Comparison of ENCODE assay signal across 8 mouse cellular contexts in the genomic region with DNA sequence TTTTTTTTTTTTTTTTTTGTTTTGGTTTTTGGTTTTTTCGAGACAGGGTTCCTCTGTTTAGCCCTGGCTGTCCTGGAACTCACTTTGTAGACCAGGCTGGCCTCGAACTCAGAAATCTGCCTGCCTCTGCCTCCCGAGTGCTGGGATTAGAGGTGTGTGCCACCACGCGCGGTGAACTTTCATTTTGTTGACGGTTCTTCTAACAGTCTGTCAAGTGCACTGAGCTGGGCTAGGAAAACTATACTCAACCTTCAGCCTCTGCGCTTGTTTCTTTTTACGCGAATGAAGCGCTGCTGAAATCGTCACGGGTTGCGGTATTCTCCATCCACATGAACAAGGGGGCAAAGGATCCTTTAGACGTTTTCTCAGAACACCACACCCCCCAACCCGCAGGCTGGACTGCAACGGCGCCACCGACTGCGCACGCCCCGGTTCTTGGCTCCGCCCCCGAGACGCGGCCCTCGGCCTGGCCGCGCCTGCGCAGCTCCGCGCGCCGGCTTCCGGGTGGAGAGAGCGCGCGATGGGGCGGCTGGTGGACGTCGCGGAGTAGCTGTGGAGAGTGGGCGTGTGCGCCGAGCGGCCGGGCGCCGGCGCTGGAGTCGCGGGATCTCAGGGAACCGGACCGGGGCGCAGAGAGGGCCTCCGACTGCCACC. TPM values are rescaled to one million over a fixed set of nuclear protein-coding genes. Genes with fewer than 3 reads are reported as not detected.
DNase-seq lines count a peak whose midpoint lies in the region; ATAC-seq and TF ChIP-seq lines count a peak whose summit lies in the region.

Gene Kctd13, plus strand, starts transcription at position 496 of the 654 bp plus-strand sequence.

- WGBS in forebrain, embryonic 13.5 days = 4% methylated on average over 56 of the region's 56 CpGs
- 2% methylated on average over 56 of the region's 56 CpGs for WGBS in large intestine, adult 2 months
- 2% methylated on average over 56 of the region's 56 CpGs for WGBS in lung, adult 2 months

- TF ChIP-seq POLR2A in ES-Bruce4 (IDR thresholded peaks at IDR 0.05; ENCODE audit: insufficient read depth, low read length) = peak; percentile 51
- TF ChIP-seq POLR2A in lung, adult 2 months (IDR thresholded peaks at IDR 0.05; ENCODE audit: borderline replicate concordance, extremely low read depth, low read depth, low read length) = peak; percentile 60; the same call in 1 of the 2 replicates

- H3K9ac ChIP-seq in ES-Bruce4 (ENCODE audit: low read depth, poor library complexity, severe bottlenecking) = peak within 1 kb of the TSS; percentile 77
- H3K9ac ChIP-seq in forebrain, embryonic 13.5 days = peak within 1 kb of the TSS; percentile 89

- peaks cover 14% of the 10 kb centered on the region for H3K36me3 ChIP-seq in ES-Bruce4 (ENCODE audit: control insufficient read depth, insufficient read depth, low read length, poor library complexity, severe bottlenecking)
- peaks cover 28% of the 10 kb centered on the region for H3K36me3 ChIP-seq in forebrain, embryonic 13.5 days (ENCODE audit: poor library complexity, severe bottlenecking)

- peaks cover 2% of the 10 kb centered on the region for H3K4me1 ChIP-seq in ES-Bruce4 (ENCODE audit: control insufficient read depth, insufficient read depth, low read length)
- H3K4me1 ChIP-seq in forebrain, embryonic 13.5 days = peaks cover 19% of the 10 kb centered on the region
- H3K4me1 ChIP-seq in lung, adult 2 months (ENCODE audit: control insufficient read depth, insufficient read depth, low read length) = peaks cover 2% of the 10 kb centered on the region; the same call in 1 of the 2 replicates

- TF ChIP-seq EP300 in ES-Bruce4 (IDR thresholded peaks at IDR 0.05; ENCODE audit: insufficient read depth, low read depth, low read length) = no peak

- intact Hi-C loops in heart, postnatal 10 days (cut with DNase I) = loop anchor here (5.0 kb wide), 1 partner anchor 41 kb away; no protein-coding TSS in a partner anchor

- DNase-seq in c-Kit-positive CD71-positive TER-119-positive erythroid progenitor cells, embryonic 14.5 days (ENCODE audit: low spot score) = peak; percentile 86
- peak; percentile 95 to 96 for DNase-seq in heart, postnatal 10 days
- DNase-seq in large intestine, adult 2 months (ENCODE audit: low read depth, low spot score) = peak; percentile 81
- DNase-seq in lung, adult 2 months = peak; percentile 92
- peak; percentile 86 for DNase-seq in thymus, adult 18-20 months

- H3K27ac ChIP-seq in ES-Bruce4 (ENCODE audit: insufficient read depth, low read length) = no peak within 1 kb of the TSS
- peak within 1 kb of the TSS; percentile 78 for H3K27ac ChIP-seq in forebrain, embryonic 13.5 days

- TF ChIP-seq CTCF in ES-Bruce4 (IDR thresholded peaks at IDR 0.05; ENCODE audit: low read depth, low read length) = no peak
- TF ChIP-seq CTCF in lung, adult 2 months (IDR thresholded peaks at IDR 0.05; ENCODE audit: insufficient read depth, low read length) = no peak

- H3K4me3 ChIP-seq in ES-Bruce4 (ENCODE audit: low read depth, low read length) = peak within 1 kb of the TSS; percentile 91
- H3K4me3 ChIP-seq in forebrain, embryonic 13.5 days = peak within 1 kb of the TSS; percentile 92
- peak within 1 kb of the TSS; percentile 89 for H3K4me3 ChIP-seq in lung, adult 2 months (replicated peaks; ENCODE audit: extremely low read depth, low read depth, low read length)

- H3K9me3 ChIP-seq in ES-Bruce4 (replicated peaks; ENCODE audit: control insufficient read depth, insufficient read depth, low read length, poor library complexity, severe bottlenecking) = no peaks in the 10 kb centered on the region
- H3K9me3 ChIP-seq in forebrain, embryonic 13.5 days (replicated peaks) = no peaks in the 10 kb centered on the region

- ATAC-seq in forebrain, embryonic 13.5 days = peak; percentile 97
- peak; percentile 80 for ATAC-seq in neutrophil, adult 5-6 weeks (ENCODE audit: extremely low read depth, insufficient number of reproducible peaks, low FRiP score, poor library complexity, severe bottlenecking)

- no peaks in the 10 kb centered on the region for H3K27me3 ChIP-seq in ES-Bruce4 (ENCODE audit: control insufficient read depth, insufficient read depth, low read length, poor library complexity, severe bottlenecking)
- no peaks in the 10 kb centered on the region for H3K27me3 ChIP-seq in forebrain, embryonic 13.5 days

- peak within 1 kb of the TSS; percentile 86 for H3K4me2 ChIP-seq in forebrain, embryonic 13.5 days

RNA-seq across cellular contexts. Expression of gene Kctd13, which starts in this region (rescaled TPM):
- 25.5 and 26.8 TPM in 2 replicates for polyA plus RNA-seq in ES-Bruce4 (2011; ENCODE audit: insufficient read depth, insufficient read length, low read depth, missing spikeins)
- 69.4 and 69.8 TPM in 2 replicates for polyA plus RNA-seq in forebrain, embryonic 13.5 days (2015; fragmentation: Nextera tagmentation; extraction: Ambion mirVana)
- total RNA-seq in heart, postnatal 10 days (2021) = 1 to 10 TPM; 7.7 to 9.7 TPM
- 9.5 and 13.9 TPM in 2 replicates for polyA plus RNA-seq in large intestine, adult 2 months (2012; rRNA removed)
- polyA plus RNA-seq in lung, adult 2 months (2012; rRNA removed) = 22.4 and 24.5 TPM in 2 replicates
- total RNA-seq in neutrophil, adult 5-6 weeks (2017) = 29.1 and 32.8 TPM in 2 replicates
